Mouse (Mus musculus) urinary bladder, postnatal 36 days (tissue): ENCODE data around the gene Pfdn5.

Source experiments
- DNase-seq, 2 experiments: peaks; one replicate each; pipeline ENCODE4 v3.0.0; 2022; ENCODE audit warnings: low spot score in 2 of 2, mixed read lengths in 1 of 2

Gene Pfdn5

GRCm38 (mm10) chr15:102326022-102326576, at the start of gene Pfdn5:
Gene Pfdn5, plus strand, starts transcription at chr15:102326116.
- DNase-seq = peak; percentile 83 to 88

GRCm38 (mm10) chr15:102278726-102279091, 47.2 kb upstream of the Pfdn5 start:
- no peak for DNase-seq

- DNase-seq = peak; percentile 81 to 85
These were observed 46.7 kb upstream of the Pfdn5 start, which contains the start of gene Mfsd5 for GRCm38 (mm10) chr15:102279092-102279782. Gene Mfsd5, plus strand, starts transcription at chr15:102279454.

GRCm38 (mm10) chr15:102279783-102280520, 46.0 kb upstream of the Pfdn5 start:
- no peak for DNase-seq

- DNase-seq = no peak
These were observed 45.3 kb upstream of the Pfdn5 start for GRCm38 (mm10) chr15:102280623-102281022.

GRCm38 (mm10) chr15:102282463-102283292, 43.2 kb upstream of the Pfdn5 start:
- peak; percentile 60 to 64 for DNase-seq

- no peak for DNase-seq
These were observed 42.3 kb upstream of the Pfdn5 start for GRCm38 (mm10) chr15:102283648-102284047.

- DNase-seq = no peak
These were observed 38.5 kb upstream of the Pfdn5 start for GRCm38 (mm10) chr15:102287395-102287794.

- peak; percentile 91 to 95 for DNase-seq
These were observed 30.1 kb upstream of the Pfdn5 start, which contains the start of gene Espl1 for GRCm38 (mm10) chr15:102295633-102296367. Gene Espl1, plus strand, starts transcription at chr15:102296266.

GRCm38 (mm10) chr15:102296368-102297006, 29.4 kb upstream of the Pfdn5 start:
- no peak for DNase-seq

GRCm38 (mm10) chr15:102302542-102302941, 23.4 kb upstream of the Pfdn5 start:
- no peak for DNase-seq

GRCm38 (mm10) chr15:102308717-102309116, 17.2 kb upstream of the Pfdn5 start:
- DNase-seq = no peak

GRCm38 (mm10) chr15:102310074-102310845, 15.7 kb upstream of the Pfdn5 start:
- peak in 1 of 2 experiments; percentile 66 for DNase-seq

GRCm38 (mm10) chr15:102311489-102311888, 14.4 kb upstream of the Pfdn5 start:
- no peak for DNase-seq

- DNase-seq = no peak
These were observed 10.6 kb upstream of the Pfdn5 start for GRCm38 (mm10) chr15:102315292-102315691.

GRCm38 (mm10) chr15:102316263-102316662, 9.7 kb upstream of the Pfdn5 start:
- DNase-seq = peak; percentile 49 to 64

GRCm38 (mm10) chr15:102324654-102325473, 1.1 kb upstream of the Pfdn5 start:
- DNase-seq = no peak

- DNase-seq = no peak
These were observed 976 bp downstream of the Pfdn5 start for GRCm38 (mm10) chr15:102326892-102327291.

GRCm38 (mm10) chr15:102331610-102332015, 5.7 kb downstream of the Pfdn5 start, which contains the start of gene Myg1:
Gene Myg1, plus strand, starts transcription at chr15:102331709.
- peak; percentile 74 to 81 for DNase-seq
